Mouse (Mus musculus) neural tube, embryonic 14.5 days (tissue): ENCODE results near the gene Igsf6. TPM values are rescaled to one million over a fixed set of nuclear protein-coding genes. Genes with fewer than 3 reads are reported as not detected.
A peak's percentile ranks its signal among the peaks of the same experiment; 100 is the strongest.
"Not testable (repeated sequence)": the region's sequence is repeated elsewhere in the genome, so short reads cannot be mapped to it uniquely, and the experiment has no call there.

Source experiments
- ATAC-seq: fragments of 200-750 bp; cut with Nextera tagmentation; 2 replicates; pipeline ENCODE4 v1.8.0; 2017; ENCODE audit warnings: low read depth, mild to moderate bottlenecking, moderate TSS enrichment, moderate library complexity
- H3K27ac ChIP-seq: fragments of 300-500 bp; sonication (generic); 2 replicates; pipeline ENCODE4 v1.5.1; 2014; ENCODE audit warnings: low read depth, mild to moderate bottlenecking, control low read depth, low read length, moderate library complexity, mixed read lengths
- H3K27me3 ChIP-seq: fragments of 300-500 bp; sonication (generic); 2 replicates; pipeline ENCODE4 v1.6.1; 2014; ENCODE audit warnings: low read length; ENCODE audit not compliant: control insufficient read depth, insufficient read depth
- H3K36me3 ChIP-seq: fragments of 300-500 bp; sonication (generic); 2 replicates; pipeline ENCODE4 v1.6.1; 2014; ENCODE audit warnings: low read length, mixed read lengths; ENCODE audit not compliant: control insufficient read depth, insufficient read depth
- H3K4me1 ChIP-seq: fragments of 300-500 bp; sonication (generic); 2 replicates; pipeline ENCODE4 v1.6.1; 2014; ENCODE audit warnings: low read length; ENCODE audit not compliant: control insufficient read depth, insufficient read depth
- H3K4me2 ChIP-seq: fragments of 300-500 bp; sonication (generic); 2 replicates; pipeline ENCODE4 v1.6.1; 2014; ENCODE audit warnings: mild to moderate bottlenecking, low read depth, low read length, control low read depth
- H3K4me3 ChIP-seq: fragments of 300-500 bp; sonication (generic); 2 replicates; pipeline ENCODE4 v1.5.1; 2014; ENCODE audit warnings: low read depth, low read length, control low read depth, mixed read lengths
- H3K9ac ChIP-seq: fragments of 300-500 bp; sonication (generic); replicated peaks from 2 replicates; pipeline ENCODE4 v1.6.1; 2014; ENCODE audit warnings: low read depth, mild to moderate bottlenecking, control low read depth, low read length, mixed read lengths
- H3K9me3 ChIP-seq: fragments of 300-500 bp; sonication (generic); 2 replicates; pipeline ENCODE4 v1.6.1; 2016; ENCODE audit warnings: low read length; ENCODE audit not compliant: control insufficient read depth
- WGBS: fragments of 180-500 bp; shearing (Covaris S2); extraction: QIAGEN DNeasy Blood & Tissue Kit; methylation state at CpG from one replicate; pipeline ENCODE4 v1.1.7; 2014; 5-methylcytosine and 5-hydroxymethylcytosine counted together
- polyA plus RNA-seq: library from polyadenylated mRNA; unstranded; fragments of >200 nt; fragmentation: Nextera tagmentation; extraction: Ambion mirVana; gene quantifications from 2 replicates; pipeline ENCODE4 v1.2.1, GENCODE M21; 2014

Gene Igsf6
- polyA plus RNA-seq, 1 experiment from 2014 or later = 0.87 TPM

GRCm38 (mm10) chr7:121043004-121043403 lies 31.4 kb downstream of the Igsf6 start:
- H3K27ac ChIP-seq = no peak overlapping the region
- no peak overlapping the region for H3K4me2 ChIP-seq
- H3K36me3 ChIP-seq = no peaks in the 10 kb centered on the region
- ATAC-seq = no peak
- no peaks in the 10 kb centered on the region for H3K9me3 ChIP-seq
- 96% methylated on average over 3 of the region's 3 CpGs for WGBS
- H3K4me3 ChIP-seq = no peak overlapping the region
- H3K9ac ChIP-seq = no peak overlapping the region
- no peaks in the 10 kb centered on the region for H3K27me3 ChIP-seq
- H3K4me1 ChIP-seq = peaks cover 12% of the 10 kb centered on the region

GRCm38 (mm10) chr7:121041989-121042388 lies 32.4 kb downstream of the Igsf6 start:
- Histone ChIP-seq H3K27me3 (no peaks in the 10 kb centered on the region), H3K9me3 (no peaks in the 10 kb centered on the region), H3K9ac (no peak overlapping the region), H3K36me3 (no peaks in the 10 kb centered on the region), H3K4me2 (no peak overlapping the region), H3K4me1 (peaks cover 22% of the 10 kb centered on the region), H3K4me3 (no peak overlapping the region), H3K27ac (no peak overlapping the region)
- no peak for ATAC-seq
- 65% methylated on average over 1 of the region's 1 CpGs for WGBS

DNA sequence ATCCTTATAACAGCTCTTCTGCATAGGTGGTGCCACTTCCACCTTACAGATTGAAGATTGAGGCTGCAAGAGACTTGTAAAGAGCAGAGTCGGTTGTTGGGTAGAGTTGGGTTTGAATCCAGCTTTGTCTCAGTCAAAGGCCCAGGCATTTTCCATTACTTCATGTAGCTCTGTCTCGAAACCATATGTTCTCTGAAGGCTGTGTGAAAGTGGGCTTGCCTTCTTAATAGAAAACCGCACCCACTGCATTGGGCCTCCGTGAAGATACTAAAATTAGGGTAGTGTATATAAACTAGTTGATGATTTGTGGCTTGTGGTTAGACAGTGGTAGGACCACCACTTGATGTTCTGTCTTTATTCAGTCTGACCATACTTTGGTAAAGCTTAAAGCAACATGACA lies 33.8 kb downstream of the Igsf6 start:
- no peak overlapping the region for H3K4me3 ChIP-seq
- H3K36me3 ChIP-seq = no peaks in the 10 kb centered on the region
- no peaks in the 10 kb centered on the region for H3K9me3 ChIP-seq
- no peak overlapping the region for H3K9ac ChIP-seq
- H3K4me2 ChIP-seq = no peak overlapping the region
- H3K4me1 ChIP-seq = peaks cover 36% of the 10 kb centered on the region
- no peak for ATAC-seq
- WGBS = 95% methylated on average over 4 of the region's 4 CpGs
- H3K27ac ChIP-seq = no peak overlapping the region
- no peaks in the 10 kb centered on the region for H3K27me3 ChIP-seq

DNA sequence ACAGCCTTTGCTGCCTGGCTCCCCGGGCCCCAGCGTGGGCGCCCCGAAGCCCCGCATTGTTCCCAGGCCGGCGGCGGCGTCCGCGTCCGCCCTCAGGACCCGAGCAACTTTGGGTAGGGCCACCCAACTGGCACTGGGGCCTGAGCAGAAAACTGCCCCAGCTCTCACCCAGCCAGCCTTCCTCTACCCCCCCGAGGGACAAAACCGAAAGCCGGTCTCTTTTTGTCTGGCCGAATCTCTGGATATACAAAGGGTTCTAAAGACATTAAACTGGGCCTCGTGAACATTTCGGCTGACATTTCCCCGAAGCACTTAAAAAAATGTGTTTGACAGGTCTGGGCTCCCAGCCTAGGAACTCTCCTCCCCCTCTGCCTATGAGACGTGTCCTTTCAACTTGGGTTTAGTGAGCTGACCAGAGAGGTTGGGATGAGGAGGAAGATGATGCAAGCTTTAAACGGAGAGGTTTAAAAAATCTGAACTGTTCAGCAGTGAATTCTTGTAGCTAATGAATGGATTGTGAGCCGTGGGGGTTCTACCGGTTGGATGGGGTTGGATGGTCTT lies 39.1 kb downstream of the Igsf6 start:
- H3K9ac ChIP-seq = peak overlapping the region; percentile 95
- H3K27me3 ChIP-seq = no peaks in the 10 kb centered on the region
- WGBS = under 1% methylated on average over 24 of the region's 24 CpGs
- H3K4me2 ChIP-seq = peak overlapping the region; percentile 80
- H3K4me1 ChIP-seq = peaks cover 33% of the 10 kb centered on the region
- no peaks in the 10 kb centered on the region for H3K9me3 ChIP-seq
- H3K4me3 ChIP-seq = peak overlapping the region; percentile 89
- peak overlapping the region; percentile 97 for H3K27ac ChIP-seq
- peak; percentile 38 for ATAC-seq
- no peaks in the 10 kb centered on the region for H3K36me3 ChIP-seq

DNA sequence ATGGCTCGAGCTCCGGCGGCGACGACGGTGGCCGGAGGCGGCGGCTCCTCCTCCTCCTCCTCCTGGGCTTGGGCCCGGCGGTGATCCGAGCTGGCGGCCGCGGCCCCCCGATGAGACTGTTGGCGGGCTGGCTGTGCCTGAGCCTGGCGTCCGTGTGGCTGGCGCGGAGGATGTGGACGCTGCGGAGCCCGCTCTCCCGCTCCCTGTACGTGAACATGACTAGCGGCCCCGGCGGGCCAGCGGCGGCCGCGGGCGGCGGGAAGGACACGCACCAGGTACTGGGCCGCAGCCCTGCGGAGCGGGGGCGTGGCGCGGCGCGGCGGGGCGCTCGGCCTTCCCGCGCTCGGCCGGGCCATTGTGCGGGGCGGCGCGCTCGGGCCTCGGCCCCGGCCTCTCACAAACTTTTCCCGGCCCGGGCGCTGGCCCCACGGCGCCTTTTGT lies 39.7 kb downstream of the Igsf6 start:
- H3K4me2 ChIP-seq = peak overlapping the region; percentile 80

DNA sequence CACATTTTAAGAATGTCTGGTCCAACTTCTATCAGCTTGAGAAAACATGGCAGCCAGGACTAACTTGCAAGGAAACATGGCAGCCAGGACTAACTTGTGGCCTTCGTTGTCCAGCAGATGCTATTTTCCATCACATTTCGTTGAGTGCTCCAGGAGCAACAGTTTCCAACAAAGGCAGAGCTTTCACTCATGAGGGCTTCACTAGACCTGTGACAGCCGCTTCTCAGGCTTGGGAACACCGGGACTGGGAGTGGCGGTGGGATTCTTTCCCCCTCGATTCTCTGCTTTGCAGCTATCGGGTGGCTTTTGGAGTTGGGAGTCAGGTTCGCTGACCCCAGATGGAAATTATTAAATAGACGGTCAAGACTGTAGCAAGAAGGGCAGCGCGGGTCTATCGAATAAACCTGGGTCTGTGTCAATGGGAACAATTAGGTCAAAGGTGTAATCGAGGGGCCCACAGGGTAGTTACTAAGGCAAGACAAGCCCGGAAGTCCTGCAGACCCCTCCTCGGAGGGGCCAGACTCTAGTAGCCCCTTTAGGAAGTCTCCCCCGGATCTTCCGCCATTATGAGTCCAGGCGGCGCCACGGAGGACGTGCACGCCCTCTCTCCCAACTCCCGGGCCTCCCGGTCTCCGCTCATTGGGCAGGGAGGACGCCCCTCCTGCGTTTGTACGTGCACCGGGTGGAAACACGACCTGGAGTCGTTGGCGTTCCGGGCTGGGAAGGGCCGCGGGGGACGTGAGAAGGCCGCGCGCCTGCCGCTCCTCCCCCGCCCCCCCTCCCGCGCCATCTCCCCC lies 40.3 kb downstream of the Igsf6 start, which contains the start of gene Mettl9:
TSS of gene Mettl9 (plus strand) at position 590 of the 797 bp plus-strand sequence.
- ATAC-seq = peak; percentile 98
- Histone ChIP-seq H3K36me3 (no peaks in the 10 kb centered on the region), H3K27me3 (no peaks in the 10 kb centered on the region), H3K9me3 (no peaks in the 10 kb centered on the region), H3K9ac (peak within 1 kb of the TSS; percentile 95), H3K4me1 (peaks cover 27% of the 10 kb centered on the region), H3K4me2 (peak within 1 kb of the TSS; percentile 80), H3K4me3 (peak within 1 kb of the TSS; percentile 89), H3K27ac (peak within 1 kb of the TSS; percentile 97)
- 2% methylated on average over 33 of the region's 43 CpGs for WGBS

More for the DNA sequence above, 39.7 kb downstream of the Igsf6 start:
- Histone ChIP-seq H3K27me3 (no peaks in the 10 kb centered on the region), H3K27ac (peak overlapping the region; percentile 97), H3K4me1 (peaks cover 30% of the 10 kb centered on the region), H3K4me3 (peak overlapping the region; percentile 89), H3K9ac (peak overlapping the region; percentile 95), H3K36me3 (no peaks in the 10 kb centered on the region), H3K9me3 (no peaks in the 10 kb centered on the region)
- peak; percentile 80 for ATAC-seq
- WGBS = under 1% methylated on average over 26 of the region's 63 CpGs

- not testable (repeated sequence) for H3K9ac ChIP-seq, H3K4me3 ChIP-seq, H3K4me1 ChIP-seq, ATAC-seq, H3K36me3 ChIP-seq, H3K27me3 ChIP-seq, H3K9me3 ChIP-seq, H3K4me2 ChIP-seq, H3K27ac ChIP-seq
Observed at GRCm38 (mm10) chr7:121029947-121030346, 44.4 kb downstream of the Igsf6 start.

DNA sequence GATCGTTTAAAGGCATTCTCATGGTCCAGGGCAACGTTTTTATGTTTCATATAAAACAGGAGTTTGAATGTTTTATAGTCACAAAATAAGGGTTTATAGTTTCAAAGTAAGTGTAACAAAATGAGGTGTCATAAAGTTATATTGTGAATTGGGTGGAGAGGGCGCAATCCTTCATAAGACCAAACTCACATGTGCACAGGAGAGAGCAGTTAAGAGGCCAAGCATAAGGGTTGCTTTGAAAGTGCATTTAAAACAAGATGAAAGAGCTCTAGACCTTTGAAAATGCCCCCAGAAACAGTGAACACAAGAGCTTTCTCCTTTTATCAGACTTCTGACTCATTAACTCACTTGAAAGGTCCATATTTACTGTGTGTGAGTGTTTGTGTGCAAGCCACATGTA lies 48.1 kb downstream of the Igsf6 start:
- no peak overlapping the region for H3K4me2 ChIP-seq
- no peak for ATAC-seq
- H3K9ac ChIP-seq = no peak overlapping the region
- no peaks in the 10 kb centered on the region for H3K9me3 ChIP-seq
- H3K27ac ChIP-seq = no peak overlapping the region
- no peak overlapping the region for H3K4me3 ChIP-seq
- H3K27me3 ChIP-seq = no peaks in the 10 kb centered on the region
- no peaks in the 10 kb centered on the region for H3K4me1 ChIP-seq
- WGBS = 58% methylated on average over 3 of the region's 3 CpGs
- no peaks in the 10 kb centered on the region for H3K36me3 ChIP-seq

DNA sequence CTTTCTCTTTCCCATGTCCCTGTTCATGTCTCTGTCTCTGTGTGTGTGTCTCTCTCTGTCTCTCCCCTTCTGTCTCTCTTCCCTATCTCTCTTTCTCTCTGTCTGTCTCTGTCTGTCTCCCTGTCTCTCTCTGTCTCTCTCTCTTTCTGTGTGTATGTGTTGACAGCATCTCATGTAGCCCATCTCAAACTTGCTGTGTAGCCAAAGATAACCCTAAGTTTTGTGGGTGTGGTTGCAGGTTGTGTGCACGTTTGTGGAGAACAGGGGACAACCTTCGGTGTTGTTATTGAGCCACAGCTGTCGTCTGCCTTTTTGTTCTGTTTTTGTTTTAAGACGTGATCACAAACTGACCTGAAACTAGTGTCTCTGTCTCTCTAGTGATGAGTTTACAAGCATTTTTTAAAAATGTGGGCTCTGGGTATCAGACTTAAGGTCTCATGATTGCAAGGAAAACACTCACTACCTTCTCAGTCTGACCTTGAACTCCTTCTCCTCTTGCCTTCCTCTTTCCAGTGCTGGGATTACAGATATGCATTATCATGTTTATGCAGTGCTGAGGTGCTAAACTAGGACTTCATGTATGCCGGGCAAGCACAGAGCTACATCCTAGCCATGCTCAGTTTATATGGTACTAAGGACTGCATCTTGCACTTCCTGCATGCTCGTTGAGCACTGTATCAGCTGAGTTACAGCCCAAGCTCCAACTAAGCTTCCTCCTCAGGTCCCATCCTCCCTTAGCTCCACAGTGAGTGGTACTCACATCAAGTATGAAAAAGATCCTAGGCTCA lies 49.0 kb downstream of the Igsf6 start:
- Histone ChIP-seq H3K27me3 (no peaks in the 10 kb centered on the region), H3K9me3 (no peaks in the 10 kb centered on the region), H3K9ac (no peak overlapping the region), H3K4me2 (no peak overlapping the region), H3K27ac (no peak overlapping the region), H3K36me3 (no peaks in the 10 kb centered on the region), H3K4me3 (no peak overlapping the region), H3K4me1 (no peaks in the 10 kb centered on the region)
- ATAC-seq = no peak
- WGBS = 87% methylated on average over 6 of the region's 6 CpGs
